Mouse (Mus musculus) c-Kit-positive CD71-positive TER-119-negative erythroid progenitor cells, embryonic 14.5 days (primary cell): ENCODE data around the gene Gzmg.
"Not testable (repeated sequence)": the region's sequence is repeated elsewhere in the genome, so short reads cannot be mapped to it uniquely, and the experiment has no call there.

Source experiments
- DNase-seq: peaks from one replicate; pipeline ENCODE4 v3.0.0-alpha.2; 2013; ENCODE audit warnings: low read depth

The Gzmg gene

GRCm38 (mm10) chr14:56159479-56159878 is at the start of gene Gzmg:
Gene Gzmg, minus strand, starts transcription at chr14:56159579.
- not testable (repeated sequence) for DNase-seq

GRCm38 (mm10) chr14:56205613-56206012 is 46.2 kb upstream of the Gzmg start:
- no peak for DNase-seq

GRCm38 (mm10) chr14:56205021-56205420 is 45.6 kb upstream of the Gzmg start:
- peak; percentile 7 for DNase-seq

DNA sequence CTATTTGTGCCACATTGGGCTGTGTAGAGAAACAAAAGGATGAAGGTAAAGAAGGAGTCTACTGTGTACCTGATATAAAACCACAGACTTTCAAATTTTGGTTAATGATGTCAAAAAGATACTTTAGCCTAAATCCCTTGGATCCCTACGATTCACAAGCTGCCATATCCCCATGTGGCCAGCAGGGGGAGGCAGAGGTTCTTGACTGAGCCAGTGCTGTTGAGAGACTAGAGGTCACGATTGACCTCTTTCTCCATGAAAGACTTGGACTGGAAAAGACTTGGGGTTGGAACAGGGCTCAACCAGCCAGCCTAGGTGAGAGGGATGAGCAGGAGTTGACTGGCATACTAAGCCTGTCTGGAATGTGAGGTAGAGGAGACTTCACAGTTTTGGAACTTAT is 44.6 kb upstream of the Gzmg start:
- DNase-seq: peak; percentile 36

DNA sequence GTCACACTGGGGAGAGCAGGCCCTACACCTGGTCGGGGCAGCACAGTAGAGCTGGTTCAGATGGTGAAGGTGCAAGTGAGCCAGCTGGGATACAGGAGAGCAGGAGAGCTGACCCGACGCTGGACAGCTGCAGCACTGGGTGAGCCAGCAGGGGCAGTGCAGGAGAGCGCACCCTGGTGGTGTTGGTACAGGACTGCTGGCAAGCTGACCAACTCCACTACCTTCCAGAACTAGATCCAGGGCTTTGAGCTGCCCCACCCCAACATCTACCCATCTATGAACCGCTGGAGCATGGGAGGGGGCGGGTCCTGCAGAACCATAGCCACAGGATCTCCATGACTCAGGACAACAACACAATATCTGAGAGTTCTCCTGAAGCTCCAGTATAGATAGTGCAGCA is 27.6 kb upstream of the Gzmg start:
- no peak for DNase-seq

GRCm38 (mm10) chr14:56186521-56186920 is 27.1 kb upstream of the Gzmg start:
- DNase-seq: no peak

DNA sequence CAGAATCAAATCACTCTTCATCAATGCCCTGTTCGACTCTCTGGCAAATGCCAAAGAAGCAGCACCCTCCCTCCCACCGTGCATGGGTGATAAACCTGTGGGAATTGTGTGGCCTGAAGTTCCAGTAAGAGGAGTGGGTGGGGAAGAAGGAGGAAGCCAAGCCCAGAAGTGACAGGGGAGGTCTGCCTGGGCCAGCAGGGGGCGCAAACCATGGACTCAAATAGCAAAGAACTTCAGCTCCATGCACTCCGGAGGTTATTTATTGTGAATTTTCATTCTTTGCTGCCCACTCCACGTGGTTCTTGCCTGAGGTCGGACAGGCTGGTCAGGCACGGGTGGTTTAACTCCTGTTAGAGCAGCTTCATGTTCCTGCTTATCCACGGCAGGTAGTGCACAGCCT is 18.3 kb upstream of the Gzmg start:
- peak; percentile 7 for DNase-seq

DNA sequence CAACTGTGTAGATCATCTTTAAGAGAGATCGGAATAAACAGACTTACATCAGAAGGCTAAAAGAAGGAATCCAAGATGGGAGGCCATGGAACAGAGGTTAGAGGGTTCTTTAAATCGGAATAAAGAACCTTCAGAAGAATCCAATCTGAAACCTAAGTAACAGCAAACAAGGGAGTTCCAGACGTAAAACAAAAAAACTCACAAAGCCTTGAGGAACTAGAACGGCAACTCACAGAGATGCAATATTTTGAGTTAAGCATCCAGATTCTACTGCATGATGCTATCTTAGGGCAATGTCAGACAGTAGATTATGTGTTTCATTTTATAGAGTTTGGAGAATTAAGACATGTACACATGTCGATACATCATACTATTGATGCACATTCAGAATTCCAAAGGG is 15.1 kb upstream of the Gzmg start, which contains the start of gene Gzmn:
Gzmn (minus strand) TSS at position 101 of the 400 bp plus-strand sequence.
- no peak for DNase-seq

DNA sequence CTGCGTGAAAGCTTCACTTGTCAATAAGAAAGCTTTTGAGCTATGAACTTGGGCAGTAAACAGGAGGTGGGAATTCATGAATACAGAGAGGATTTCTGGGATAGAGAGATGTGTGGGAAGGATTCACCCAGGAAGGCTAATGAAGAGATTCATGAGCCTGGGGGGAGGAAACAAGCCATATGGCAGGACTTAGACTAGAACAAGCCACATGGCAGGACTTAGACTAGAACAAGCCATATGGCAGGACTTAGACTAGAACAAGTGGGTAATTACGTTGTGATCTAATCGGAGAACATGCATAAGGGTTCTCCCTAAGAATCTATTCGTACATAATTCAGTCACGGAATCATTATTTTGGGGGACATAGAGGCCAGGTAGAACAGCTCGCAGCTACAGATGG is 14.0 kb upstream of the Gzmg start:
- no peak for DNase-seq

DNA sequence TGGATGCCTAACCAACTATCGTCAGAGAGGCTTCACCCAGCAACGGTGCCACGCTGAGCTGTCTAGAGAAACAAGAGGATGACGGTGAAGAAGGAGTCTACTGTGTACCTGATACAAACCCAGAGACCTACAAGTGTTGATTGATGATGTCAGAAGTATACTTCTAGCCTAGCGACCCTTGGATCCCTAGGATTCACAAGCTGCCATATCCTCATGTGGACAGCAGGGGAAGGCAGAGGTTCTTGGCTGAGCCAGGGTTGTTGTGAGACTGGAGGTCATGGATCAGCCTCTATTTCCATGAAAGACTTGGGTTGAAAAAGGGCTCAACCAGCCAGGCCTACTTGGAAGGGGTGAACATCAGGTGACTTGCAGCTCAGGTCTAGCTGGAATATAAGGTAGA is 13.4 kb upstream of the Gzmg start:
- DNase-seq: no peak

- DNase-seq: no peak
Measured at GRCm38 (mm10) chr14:56168009-56168408, 8.6 kb upstream of the Gzmg start.

- DNase-seq: no peak
Measured at GRCm38 (mm10) chr14:56162109-56162508, 2.7 kb upstream of the Gzmg start.

DNA sequence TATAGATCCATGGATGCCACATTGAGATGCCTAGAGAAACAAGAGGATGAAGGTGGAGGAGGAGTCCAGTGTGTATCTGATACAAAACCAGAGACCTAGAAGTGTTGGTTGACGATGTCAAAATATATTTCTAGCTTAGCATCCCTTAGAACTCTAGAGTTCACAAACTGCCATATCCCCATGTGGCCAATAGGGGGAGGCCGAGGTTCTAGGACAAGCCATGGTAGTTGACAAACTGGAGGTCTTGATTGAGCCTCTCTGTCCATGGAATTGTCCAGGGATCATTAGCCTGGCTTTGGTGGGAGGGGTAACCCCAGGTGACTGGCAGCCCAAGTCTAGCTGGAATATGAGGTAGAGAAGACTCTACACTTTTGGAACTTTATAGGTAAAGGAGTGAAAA is 4.0 kb downstream of the Gzmg start:
- DNase-seq: no peak

GRCm38 (mm10) chr14:56133675-56134074 is 25.7 kb downstream of the Gzmg start:
- DNase-seq: not testable (repeated sequence)

DNA sequence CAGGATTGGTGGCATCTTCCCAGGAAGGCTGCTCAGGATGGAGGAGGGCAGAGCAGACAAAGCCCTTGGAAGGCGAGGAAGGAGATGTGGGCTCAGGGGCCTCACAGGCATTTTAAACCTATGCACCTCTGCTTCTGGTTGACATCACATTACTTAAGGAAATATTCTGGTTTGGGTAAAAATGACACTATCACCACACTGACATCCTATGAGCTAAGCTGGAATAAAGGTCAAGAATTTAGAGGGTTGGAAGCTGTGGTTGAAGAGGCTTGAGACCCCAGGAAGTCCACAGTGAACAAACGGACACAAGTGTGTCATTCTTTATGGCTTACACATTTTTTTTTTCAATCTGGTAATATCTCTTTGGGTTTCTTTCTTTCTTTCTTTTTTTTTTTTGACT is 26.9 kb downstream of the Gzmg start, which contains the start of gene Gzmd:
Gzmd (minus strand) TSS at position 101 of the 400 bp plus-strand sequence.
- not testable (repeated sequence) for DNase-seq

GRCm38 (mm10) chr14:56128341-56128740 is 31.0 kb downstream of the Gzmg start:
- no peak for DNase-seq

- DNase-seq: no peak
Measured at GRCm38 (mm10) chr14:56123516-56123915, 35.9 kb downstream of the Gzmg start.

DNA sequence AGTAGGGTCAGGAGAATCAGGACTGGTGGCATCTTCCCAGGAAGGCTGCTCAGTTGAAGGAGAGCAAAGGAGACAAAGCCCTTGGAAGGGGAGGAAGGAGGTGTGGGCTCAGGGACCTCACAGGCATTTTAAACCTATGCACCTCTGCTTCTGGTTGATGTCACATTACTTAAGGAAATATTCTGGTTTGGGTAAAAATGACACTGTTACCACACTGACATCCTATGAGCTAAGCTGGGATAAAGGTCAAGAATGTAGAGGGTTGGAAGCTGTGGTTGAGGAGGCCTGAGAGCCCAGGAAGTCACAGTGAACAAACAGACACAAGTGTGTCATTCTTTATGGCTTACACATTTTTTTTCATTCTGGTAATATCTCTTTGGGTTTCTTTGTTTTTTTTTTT is 38.9 kb downstream of the Gzmg start, which contains the start of gene Gzme:
Gzme (minus strand) TSS at position 101 of the 400 bp plus-strand sequence.
- no peak for DNase-seq

DNA sequence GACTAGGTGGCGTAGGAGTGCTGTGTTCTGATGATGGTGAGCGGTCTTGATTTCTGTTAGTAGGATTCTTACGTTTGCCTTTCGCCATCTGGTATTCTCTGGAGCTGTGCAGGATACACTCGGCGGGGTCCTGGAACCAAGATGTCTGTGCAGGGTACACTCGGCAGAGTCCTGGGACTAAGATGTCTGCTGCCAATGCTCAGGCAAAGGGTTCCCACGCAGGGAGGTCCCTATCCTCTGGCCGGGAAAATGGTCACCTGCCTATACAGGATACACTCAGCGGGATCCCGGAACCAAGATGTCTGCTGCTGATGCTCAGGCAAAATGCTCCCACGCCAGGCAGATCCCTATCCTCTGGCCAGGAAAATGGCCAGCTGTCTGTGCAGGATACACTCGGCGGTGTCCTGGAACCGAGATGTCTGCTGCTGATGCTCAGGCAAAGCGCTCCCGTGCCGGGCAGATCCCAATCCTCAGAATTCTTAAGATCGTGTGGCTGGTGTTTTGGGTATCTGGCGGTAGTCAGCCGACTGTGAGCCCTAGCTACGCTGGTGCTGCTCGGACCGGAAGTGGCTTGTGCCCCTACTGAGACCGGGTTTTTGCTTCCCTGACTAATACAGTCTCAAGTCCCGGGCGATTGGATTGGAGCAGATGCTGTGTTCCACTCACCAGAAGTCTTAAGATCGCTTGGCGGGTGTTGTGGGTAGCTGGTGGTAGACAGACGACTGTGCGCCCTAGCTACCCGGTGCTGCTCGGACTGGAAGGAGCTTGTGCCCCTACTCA is 43.7 kb downstream of the Gzmg start:
- DNase-seq: not testable (repeated sequence)
